Mouse (Mus musculus) midbrain, embryonic 10.5 days (tissue): ENCODE measurements around the gene Cyp2d10. TPM values are rescaled to one million over a fixed set of nuclear protein-coding genes. Genes with fewer than 3 reads are reported as not detected.
"Not testable (repeated sequence)": the region's sequence is repeated elsewhere in the genome, so short reads cannot be mapped to it uniquely, and the experiment has no call there.

Source experiments
- DNase-seq: peaks from one replicate; pipeline ENCODE4 v3.0.0-alpha.2; 2017; ENCODE audit warnings: low spot score
- H3K27ac ChIP-seq: fragments of 300-500 bp; sonication (generic); replicated peaks from 2 replicates; pipeline ENCODE4 v1.5.1; 2016; ENCODE audit warnings: mild to moderate bottlenecking
- H3K27me3 ChIP-seq: fragments of 300-500 bp; sonication (generic); 2 replicates; pipeline ENCODE4 v1.6.1; 2016; ENCODE audit warnings: low read depth, mild to moderate bottlenecking; ENCODE audit not compliant: poor library complexity, severe bottlenecking
- H3K36me3 ChIP-seq: fragments of 300-500 bp; sonication (generic); 2 replicates; pipeline ENCODE4 v1.6.1; 2016; ENCODE audit warnings: mild to moderate bottlenecking, moderate library complexity
- H3K4me1 ChIP-seq: fragments of 300-500 bp; sonication (generic); 2 replicates; pipeline ENCODE4 v1.6.1; 2016
- H3K4me3 ChIP-seq: fragments of 300-500 bp; sonication (generic); 2 replicates; pipeline ENCODE4 v1.5.1; 2016; ENCODE audit warnings: mild to moderate bottlenecking, moderate library complexity
- H3K9me3 ChIP-seq: fragments of 300-500 bp; sonication (generic); replicated peaks from 2 replicates; pipeline ENCODE4 v1.6.1; 2016; ENCODE audit warnings: mild to moderate bottlenecking
- WGBS: fragments of 180-500 bp; shearing (Covaris S2); methylation state at CpG from one replicate; pipeline ENCODE4 v1.1.7; 2016; 5-methylcytosine and 5-hydroxymethylcytosine counted together
- polyA plus RNA-seq: library from polyadenylated mRNA; unstranded; fragments of >200 nt; fragmentation: Nextera tagmentation; extraction: Ambion mirVana; gene quantifications from 2 replicates; pipeline ENCODE4 v1.2.1, GENCODE M21; 2016

The Cyp2d10 gene
- polyA plus RNA-seq, result not detected in 2 replicates

GRCm38 (mm10) chr15:82406981-82407380, at the start of gene Cyp2d10:
Gene Cyp2d10 (minus strand): TSS chr15:82407195.
- H3K4me3 ChIP-seq, result no peak within 1 kb of the TSS
- no peak for DNase-seq
- no peaks in the 10 kb centered on the region for H3K27me3 ChIP-seq
- H3K27ac ChIP-seq, result no peak within 1 kb of the TSS
- no peaks in the 10 kb centered on the region for H3K9me3 ChIP-seq
- 94% methylated on average over 6 of the region's 6 CpGs for WGBS
- peaks cover 6% of the 10 kb centered on the region for H3K4me1 ChIP-seq
- no peaks in the 10 kb centered on the region for H3K36me3 ChIP-seq

- WGBS, result 90% methylated on average over 6 of the region's 6 CpGs
- H3K36me3 ChIP-seq, DNase-seq, H3K27me3 ChIP-seq, H3K27ac ChIP-seq, H3K9me3 ChIP-seq, H3K4me1 ChIP-seq, H3K4me3 ChIP-seq: not testable (repeated sequence)
Measured at GRCm38 (mm10) chr15:82456086-82456790, 49.2 kb upstream of the Cyp2d10 start.

GRCm38 (mm10) chr15:82453501-82453900, 46.5 kb upstream of the Cyp2d10 start:
- not testable (repeated sequence) for H3K27ac ChIP-seq, H3K9me3 ChIP-seq, H3K27me3 ChIP-seq, H3K4me1 ChIP-seq, H3K4me3 ChIP-seq, H3K36me3 ChIP-seq, DNase-seq
- 83% methylated on average over 6 of the region's 6 CpGs for WGBS

- H3K4me1 ChIP-seq, H3K27me3 ChIP-seq, H3K4me3 ChIP-seq, DNase-seq, H3K36me3 ChIP-seq, H3K9me3 ChIP-seq, H3K27ac ChIP-seq: not testable (repeated sequence)
- 95% methylated on average over 1 of the region's 1 CpGs for WGBS
Measured at GRCm38 (mm10) chr15:82452133-82452532, 45.1 kb upstream of the Cyp2d10 start.

- H3K36me3 ChIP-seq, result not testable (repeated sequence)
Measured at GRCm38 (mm10) chr15:82450045-82450444, 43.0 kb upstream of the Cyp2d10 start.

GRCm38 (mm10) chr15:82445196-82445595, 38.2 kb upstream of the Cyp2d10 start:
- peak overlapping the region; percentile 68 for H3K27ac ChIP-seq
- 84% methylated on average over 8 of the region's 8 CpGs for WGBS
- DNase-seq, result no peak
- no peaks in the 10 kb centered on the region for H3K27me3 ChIP-seq
- H3K4me1 ChIP-seq, result peaks cover 11% of the 10 kb centered on the region
- H3K4me3 ChIP-seq, result no peak overlapping the region
- no peaks in the 10 kb centered on the region for H3K9me3 ChIP-seq
- H3K36me3 ChIP-seq, result no peaks in the 10 kb centered on the region

More at GRCm38 (mm10) chr15:82450045-82450444, 43.0 kb upstream of the Cyp2d10 start:
- WGBS, result 83% methylated on average over 2 of the region's 2 CpGs
- peaks cover 10% of the 10 kb centered on the region for H3K4me1 ChIP-seq
- H3K27ac ChIP-seq, H3K9me3 ChIP-seq, H3K4me3 ChIP-seq, H3K27me3 ChIP-seq, DNase-seq: not testable (repeated sequence)

- H3K36me3 ChIP-seq, result no peaks in the 10 kb centered on the region
- H3K9me3 ChIP-seq, result no peaks in the 10 kb centered on the region
- no peak overlapping the region for H3K4me3 ChIP-seq
- no peaks in the 10 kb centered on the region for H3K27me3 ChIP-seq
- WGBS, result 90% methylated on average over 3 of the region's 3 CpGs
- peaks cover 11% of the 10 kb centered on the region for H3K4me1 ChIP-seq
- H3K27ac ChIP-seq, result no peak overlapping the region
- DNase-seq, result no peak
Measured at GRCm38 (mm10) chr15:82443658-82444057, 36.7 kb upstream of the Cyp2d10 start.

GRCm38 (mm10) chr15:82437975-82438617, 31.1 kb upstream of the Cyp2d10 start:
- WGBS, result 72% methylated on average over 5 of the region's 5 CpGs
- Histone ChIP-seq H3K4me3 (no peak overlapping the region), H3K4me1 (no peaks in the 10 kb centered on the region)

GRCm38 (mm10) chr15:82435606-82436005, 28.6 kb upstream of the Cyp2d10 start:
- Histone ChIP-seq H3K36me3 (no peaks in the 10 kb centered on the region), H3K27ac (no peak overlapping the region), H3K4me1 (no peaks in the 10 kb centered on the region), H3K27me3 (no peaks in the 10 kb centered on the region), H3K9me3 (peaks cover 20% of the 10 kb centered on the region), H3K4me3 (no peak overlapping the region)
- DNase-seq, result no peak
- WGBS, result 86% methylated on average over 2 of the region's 2 CpGs

More at GRCm38 (mm10) chr15:82437975-82438617, 31.1 kb upstream of the Cyp2d10 start:
- Histone ChIP-seq H3K27ac (no peak overlapping the region), H3K36me3 (no peaks in the 10 kb centered on the region), H3K27me3 (no peaks in the 10 kb centered on the region), H3K9me3 (peaks cover 14% of the 10 kb centered on the region)
- DNase-seq, result no peak

GRCm38 (mm10) chr15:82435011-82435410, 28.0 kb upstream of the Cyp2d10 start:
- no peak for DNase-seq
- H3K4me3 ChIP-seq, result no peak overlapping the region
- H3K36me3 ChIP-seq, result no peaks in the 10 kb centered on the region
- H3K9me3 ChIP-seq, result peaks cover 21% of the 10 kb centered on the region
- H3K4me1 ChIP-seq, result no peaks in the 10 kb centered on the region
- no peaks in the 10 kb centered on the region for H3K27me3 ChIP-seq
- 88% methylated on average over 3 of the region's 3 CpGs for WGBS
- H3K27ac ChIP-seq, result no peak overlapping the region

- H3K9me3 ChIP-seq, result peaks cover 25% of the 10 kb centered on the region
- no peaks in the 10 kb centered on the region for H3K4me1 ChIP-seq
- DNase-seq, result no peak
- H3K36me3 ChIP-seq, result no peaks in the 10 kb centered on the region
- no peak overlapping the region for H3K4me3 ChIP-seq
- WGBS, result 91% methylated on average over 3 of the region's 3 CpGs
- no peak overlapping the region for H3K27ac ChIP-seq
- H3K27me3 ChIP-seq, result no peaks in the 10 kb centered on the region
Measured at GRCm38 (mm10) chr15:82434541-82434940, 27.5 kb upstream of the Cyp2d10 start.

- H3K27me3 ChIP-seq, result no peaks in the 10 kb centered on the region
- no peaks in the 10 kb centered on the region for H3K36me3 ChIP-seq
- H3K4me1 ChIP-seq, result no peaks in the 10 kb centered on the region
- WGBS, result 91% methylated on average over 3 of the region's 3 CpGs
- no peak overlapping the region for H3K4me3 ChIP-seq
- H3K27ac ChIP-seq, result no peak overlapping the region
- peaks cover 26% of the 10 kb centered on the region for H3K9me3 ChIP-seq
- no peak for DNase-seq
Measured at GRCm38 (mm10) chr15:82433621-82434020, 26.6 kb upstream of the Cyp2d10 start.

GRCm38 (mm10) chr15:82433137-82433536, 26.1 kb upstream of the Cyp2d10 start, which contains the start of gene Cyp2d9:
Gene Cyp2d9 (plus strand): TSS chr15:82433437.
- Histone ChIP-seq H3K27me3 (no peaks in the 10 kb centered on the region), H3K9me3 (peaks cover 26% of the 10 kb centered on the region), H3K36me3 (no peaks in the 10 kb centered on the region), H3K4me3 (no peak within 1 kb of the TSS), H3K4me1 (no peaks in the 10 kb centered on the region), H3K27ac (no peak within 1 kb of the TSS)
- no peak for DNase-seq
